Mouse (Mus musculus): Measurements from ENCODE around the gene Rps13. TPM values are rescaled to one million over a fixed set of nuclear protein-coding genes. Genes with fewer than 3 reads are reported as not detected.
"Not testable (repeated sequence)": the region's sequence is repeated elsewhere in the genome, so short reads cannot be mapped to it uniquely, and the experiment has no call there.

Rps13 gene
- 423 and 489 TPM in 2 replicates for polyA plus RNA-seq (2012)

DNA sequence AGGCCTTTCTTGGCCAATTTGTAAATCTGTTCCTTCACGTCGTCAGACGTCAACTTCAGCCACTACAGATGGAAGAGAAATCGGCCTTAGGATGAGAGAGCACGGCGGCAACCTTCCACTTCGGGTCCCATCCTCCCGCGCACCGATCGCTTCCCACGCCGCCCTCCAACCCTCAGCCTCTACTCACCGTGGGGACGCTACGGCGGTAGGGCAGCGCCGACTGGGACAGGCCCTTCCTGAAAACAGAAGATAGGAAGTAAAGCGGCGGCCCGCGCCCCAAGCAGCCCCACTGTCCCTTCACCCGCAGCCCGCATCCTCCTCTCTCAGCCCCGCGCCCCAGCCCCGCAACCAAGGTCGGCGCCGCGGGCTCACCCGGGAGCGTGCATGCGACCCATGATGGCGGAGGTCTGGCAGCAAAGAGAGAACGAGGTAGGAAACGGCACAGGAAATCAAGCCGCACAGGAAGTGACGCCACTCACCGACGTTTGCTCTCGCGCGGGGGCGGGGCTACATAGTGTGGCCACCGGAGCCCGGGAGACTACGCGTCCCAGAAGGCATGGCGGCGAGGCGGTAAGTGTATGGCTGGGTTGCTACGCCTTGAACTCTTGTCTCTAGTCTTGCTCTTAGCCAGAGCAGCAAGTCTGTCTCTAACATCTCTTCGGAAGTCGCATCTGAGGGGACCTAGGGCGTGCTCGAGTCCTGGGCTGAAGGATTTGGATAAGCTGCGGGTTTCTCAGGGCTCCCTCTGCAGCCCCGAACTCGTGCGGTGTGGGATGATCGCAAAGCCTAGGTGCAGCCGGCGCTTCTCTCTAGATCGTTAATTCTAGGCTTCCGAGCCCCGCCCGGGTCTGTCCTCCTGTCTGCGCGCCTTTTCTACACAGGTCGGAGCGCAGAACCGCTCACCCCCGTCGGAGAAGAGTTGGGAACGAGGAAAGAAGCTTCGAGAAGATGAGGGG lies at the start of gene Rps13:
Gene Rps13, minus strand, starts transcription at position 483 of the 956 bp plus-strand sequence.
- no peak for TF ChIP-seq GATA1 (IDR thresholded peaks at IDR 0.05; ENCODE audit: low read length)
- no peak for TF ChIP-seq TAL1 (IDR thresholded peaks at IDR 0.05; ENCODE audit: low read length)
- peaks cover 52% of the 10 kb centered on the region for H3K36me3 ChIP-seq (ENCODE audit: control insufficient read depth)
- H3K4me1 ChIP-seq (ENCODE audit: control insufficient read depth), result peaks cover 37% of the 10 kb centered on the region
- H3K9me3 ChIP-seq (ENCODE audit: control insufficient read depth, low read length), result no peaks in the 10 kb centered on the region
- peak within 1 kb of the TSS; percentile 87 for H3K4me3 ChIP-seq (replicated peaks)
- H3K27me3 ChIP-seq (ENCODE audit: control insufficient read depth), result no peaks in the 10 kb centered on the region

- not testable (repeated sequence) for H3K36me3 ChIP-seq (ENCODE audit: control insufficient read depth); H3K4me3 ChIP-seq (replicated peaks); H3K4me1 ChIP-seq (ENCODE audit: control insufficient read depth); H3K27me3 ChIP-seq (ENCODE audit: control insufficient read depth); H3K9me3 ChIP-seq (ENCODE audit: control insufficient read depth, low read length)
Measured at GRCm38 (mm10) chr7:116379181-116379580, 45.2 kb upstream of the Rps13 start.

GRCm38 (mm10) chr7:116374284-116374683 lies 40.3 kb upstream of the Rps13 start:
- no peaks in the 10 kb centered on the region for H3K9me3 ChIP-seq (ENCODE audit: control insufficient read depth, low read length)
- H3K36me3 ChIP-seq (ENCODE audit: control insufficient read depth), result peaks cover 2% of the 10 kb centered on the region; the same call in 1 of the 2 replicates
- no peaks in the 10 kb centered on the region for H3K27me3 ChIP-seq (ENCODE audit: control insufficient read depth)
- H3K4me3 ChIP-seq (replicated peaks), result no peak overlapping the region
- TF ChIP-seq GATA1 (IDR thresholded peaks at IDR 0.05; ENCODE audit: low read length) (no peak), TAL1 (IDR thresholded peaks at IDR 0.05; ENCODE audit: low read length) (no peak)
- H3K4me1 ChIP-seq (ENCODE audit: control insufficient read depth), result no peaks in the 10 kb centered on the region

DNA sequence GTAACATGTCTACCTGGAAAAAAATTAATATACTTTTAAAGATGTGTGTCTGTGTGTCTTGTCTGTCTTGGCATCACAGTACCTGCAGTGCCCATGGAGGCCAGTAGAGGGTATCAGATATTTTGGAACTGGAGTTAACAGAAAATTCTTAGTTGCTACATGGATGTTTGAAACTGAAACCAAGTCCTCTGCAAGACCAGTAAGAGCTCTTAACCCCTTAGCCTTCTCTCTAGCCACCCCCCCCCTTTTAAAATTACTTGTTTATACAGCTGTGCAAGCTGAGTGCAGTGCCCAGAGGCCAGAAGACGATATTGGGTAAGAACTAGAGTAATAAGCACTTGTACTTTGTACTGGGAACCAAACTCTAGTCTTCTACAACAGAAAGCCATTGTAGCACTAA lies 2.2 kb upstream of the Rps13 start:
- no peaks in the 10 kb centered on the region for H3K27me3 ChIP-seq (ENCODE audit: control insufficient read depth)
- H3K36me3 ChIP-seq (ENCODE audit: control insufficient read depth), result peaks cover 49% of the 10 kb centered on the region
- H3K4me3 ChIP-seq (replicated peaks), result no peak overlapping the region
- peaks cover 37% of the 10 kb centered on the region for H3K4me1 ChIP-seq (ENCODE audit: control insufficient read depth)
- TF ChIP-seq TAL1 (IDR thresholded peaks at IDR 0.05; ENCODE audit: low read length) (no peak), GATA1 (IDR thresholded peaks at IDR 0.05; ENCODE audit: low read length) (no peak)
- H3K9me3 ChIP-seq (ENCODE audit: control insufficient read depth, low read length), result no peaks in the 10 kb centered on the region

DNA sequence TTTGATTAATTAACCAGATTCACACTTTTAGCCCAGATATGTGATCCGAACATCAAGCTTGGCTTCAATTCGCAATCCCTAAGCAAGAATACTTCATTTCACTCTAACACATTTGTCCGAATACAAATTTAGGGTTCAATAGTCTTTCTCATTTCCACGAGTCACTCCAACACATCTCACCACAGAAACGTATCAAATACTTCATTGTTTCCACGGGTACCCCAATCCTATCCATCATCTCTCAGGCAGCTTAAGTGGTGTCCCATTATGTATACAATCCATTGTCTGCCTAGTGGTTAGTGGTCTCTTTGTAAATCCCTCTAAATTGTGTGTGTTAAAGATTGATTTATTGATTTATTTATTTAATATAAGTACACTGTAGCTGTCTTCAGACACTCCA lies 1.1 kb upstream of the Rps13 start:
- Histone ChIP-seq H3K4me3 (replicated peaks) (peak overlapping the region; percentile 87), H3K27me3 (ENCODE audit: control insufficient read depth) (no peaks in the 10 kb centered on the region), H3K4me1 (ENCODE audit: control insufficient read depth) (peaks cover 37% of the 10 kb centered on the region), H3K9me3 (ENCODE audit: control insufficient read depth, low read length) (no peaks in the 10 kb centered on the region), H3K36me3 (ENCODE audit: control insufficient read depth) (peaks cover 55% of the 10 kb centered on the region)
- TF ChIP-seq GATA1 (IDR thresholded peaks at IDR 0.05; ENCODE audit: low read length) (no peak), TAL1 (IDR thresholded peaks at IDR 0.05; ENCODE audit: low read length) (no peak)

DNA sequence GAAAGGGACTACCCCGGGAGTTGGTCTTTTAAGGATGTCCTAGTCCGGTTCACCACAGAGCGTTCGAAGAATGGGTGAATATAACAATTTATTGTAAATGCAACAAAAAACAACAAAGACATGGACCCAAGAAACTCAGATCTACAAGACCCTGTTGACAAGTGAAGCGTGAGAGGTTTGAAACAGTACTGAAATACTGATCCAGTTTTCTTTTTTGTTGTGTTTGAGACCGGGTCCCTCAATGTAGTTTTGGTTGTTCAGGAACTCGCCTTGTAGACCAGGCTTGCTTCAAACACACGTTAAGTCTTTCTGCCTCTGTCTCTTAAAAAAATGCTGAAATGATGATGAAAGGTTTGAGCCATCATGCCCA lies 659 bp upstream of the Rps13 start:
- H3K36me3 ChIP-seq (ENCODE audit: control insufficient read depth), result peaks cover 55% of the 10 kb centered on the region
- peak overlapping the region; percentile 87 for H3K4me3 ChIP-seq (replicated peaks)
- peaks cover 37% of the 10 kb centered on the region for H3K4me1 ChIP-seq (ENCODE audit: control insufficient read depth)
- no peaks in the 10 kb centered on the region for H3K9me3 ChIP-seq (ENCODE audit: control insufficient read depth, low read length)
- no peaks in the 10 kb centered on the region for H3K27me3 ChIP-seq (ENCODE audit: control insufficient read depth)
- TF ChIP-seq TAL1 (IDR thresholded peaks at IDR 0.05; ENCODE audit: low read length) (no peak), GATA1 (IDR thresholded peaks at IDR 0.05; ENCODE audit: low read length) (no peak)

GRCm38 (mm10) chr7:116331246-116331645 lies 2.7 kb downstream of the Rps13 start:
- H3K9me3 ChIP-seq (ENCODE audit: control insufficient read depth, low read length), result no peaks in the 10 kb centered on the region
- TF ChIP-seq GATA1 (IDR thresholded peaks at IDR 0.05; ENCODE audit: low read length), result no peak
- no peak for TF ChIP-seq TAL1 (IDR thresholded peaks at IDR 0.05; ENCODE audit: low read length)
- H3K4me3 ChIP-seq (replicated peaks), result no peak overlapping the region
- H3K36me3 ChIP-seq (ENCODE audit: control insufficient read depth), result peaks cover 46% of the 10 kb centered on the region
- peaks cover 32% of the 10 kb centered on the region for H3K4me1 ChIP-seq (ENCODE audit: control insufficient read depth)
- H3K27me3 ChIP-seq (ENCODE audit: control insufficient read depth), result no peaks in the 10 kb centered on the region

- H3K27me3 ChIP-seq (ENCODE audit: control insufficient read depth), result no peaks in the 10 kb centered on the region
- H3K4me1 ChIP-seq (ENCODE audit: control insufficient read depth), result peaks cover 25% of the 10 kb centered on the region
- H3K36me3 ChIP-seq (ENCODE audit: control insufficient read depth), result peaks cover 46% of the 10 kb centered on the region
- TF ChIP-seq TAL1 (IDR thresholded peaks at IDR 0.05; ENCODE audit: low read length), result no peak
- no peak for TF ChIP-seq GATA1 (IDR thresholded peaks at IDR 0.05; ENCODE audit: low read length)
- no peaks in the 10 kb centered on the region for H3K9me3 ChIP-seq (ENCODE audit: control insufficient read depth, low read length)
- no peak overlapping the region for H3K4me3 ChIP-seq (replicated peaks)
Measured at GRCm38 (mm10) chr7:116329858-116330257, 4.1 kb downstream of the Rps13 start.

DNA sequence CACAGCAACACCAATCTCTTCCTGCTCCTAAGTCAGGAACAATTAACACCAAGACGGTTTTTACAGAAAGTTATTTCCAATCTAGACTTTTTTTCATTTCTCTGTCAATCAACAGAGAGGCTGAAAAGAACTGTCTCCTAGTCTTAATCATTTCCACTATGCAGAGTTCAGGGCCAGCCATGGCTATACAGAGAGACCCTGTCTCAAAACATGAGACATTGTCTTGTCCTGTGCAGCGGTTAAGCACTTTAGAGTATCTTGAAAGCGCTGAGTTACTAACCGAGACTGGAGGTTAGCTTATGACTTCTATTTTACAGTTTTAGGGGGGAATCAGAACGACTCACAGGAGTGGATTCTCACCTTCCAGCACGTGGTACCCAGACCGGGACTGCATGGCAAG lies 5.2 kb downstream of the Rps13 start:
- Histone ChIP-seq H3K27me3 (ENCODE audit: control insufficient read depth) (no peaks in the 10 kb centered on the region), H3K36me3 (ENCODE audit: control insufficient read depth) (peaks cover 46% of the 10 kb centered on the region), H3K9me3 (ENCODE audit: control insufficient read depth, low read length) (no peaks in the 10 kb centered on the region), H3K4me3 (replicated peaks) (no peak overlapping the region), H3K4me1 (ENCODE audit: control insufficient read depth) (peaks cover 20% of the 10 kb centered on the region)
- TF ChIP-seq TAL1 (IDR thresholded peaks at IDR 0.05; ENCODE audit: low read length) (no peak), GATA1 (IDR thresholded peaks at IDR 0.05; ENCODE audit: low read length) (no peak)
